Mouse (Mus musculus) mammary gland, adult 2 months (tissue): ENCODE data around the gene Sema4d. TPM values are rescaled to one million over a fixed set of nuclear protein-coding genes. Genes with fewer than 3 reads are reported as not detected.

Source experiments
- polyA plus RNA-seq: library from polyadenylated mRNA; depleted of rRNA; stranded (reverse); fragments of >200 nt; gene quantifications from 2 replicates; pipeline ENCODE4 v1.2.3, GENCODE M21; 2012; ENCODE audit warnings: low replicate concordance; rRNA removed

Gene Sema4d
- 42.0 and 47.3 TPM in 2 replicates for polyA plus RNA-seq

GRCm38 (mm10) chr13:51793425-51793891 lies at the start of gene Sema4d:
TSS of gene Sema4d (minus strand) at chr13:51793747.

GRCm38 (mm10) chr13:51651408-51652064 lies 142.0 kb downstream of the Sema4d start, which contains the start of gene Secisbp2:
TSS of gene Secisbp2 (plus strand) at chr13:51651697.

GRCm38 (mm10) chr13:51644829-51645789 lies 148.4 kb downstream of the Sema4d start, which contains the start of gene Cks2:
TSS of gene Cks2 (plus strand) at chr13:51645232.

Other genes starting within 250 kb of the Sema4d start
- gene Shc3, start 224.3 kb downstream of the Sema4d start, polyA plus RNA-seq: 0.23 and 0.35 TPM in 2 replicates
- gene Cks2, start 148.5 kb downstream of the Sema4d start, polyA plus RNA-seq: 5.4 and 5.9 TPM in 2 replicates
- gene Secisbp2, start 142.1 kb downstream of the Sema4d start, polyA plus RNA-seq: 16.9 and 21.6 TPM in 2 replicates
- gene Gadd45g, start 52.9 kb upstream of the Sema4d start, polyA plus RNA-seq: 64.6 and 109 TPM in 2 replicates